Mouse (Mus musculus): ENCODE results near the gene Mtmr11.
"Not testable (repeated sequence)": the region's sequence is repeated elsewhere in the genome, so short reads cannot be mapped to it uniquely, and the experiment has no call there.

The Mtmr11 gene

DNA sequence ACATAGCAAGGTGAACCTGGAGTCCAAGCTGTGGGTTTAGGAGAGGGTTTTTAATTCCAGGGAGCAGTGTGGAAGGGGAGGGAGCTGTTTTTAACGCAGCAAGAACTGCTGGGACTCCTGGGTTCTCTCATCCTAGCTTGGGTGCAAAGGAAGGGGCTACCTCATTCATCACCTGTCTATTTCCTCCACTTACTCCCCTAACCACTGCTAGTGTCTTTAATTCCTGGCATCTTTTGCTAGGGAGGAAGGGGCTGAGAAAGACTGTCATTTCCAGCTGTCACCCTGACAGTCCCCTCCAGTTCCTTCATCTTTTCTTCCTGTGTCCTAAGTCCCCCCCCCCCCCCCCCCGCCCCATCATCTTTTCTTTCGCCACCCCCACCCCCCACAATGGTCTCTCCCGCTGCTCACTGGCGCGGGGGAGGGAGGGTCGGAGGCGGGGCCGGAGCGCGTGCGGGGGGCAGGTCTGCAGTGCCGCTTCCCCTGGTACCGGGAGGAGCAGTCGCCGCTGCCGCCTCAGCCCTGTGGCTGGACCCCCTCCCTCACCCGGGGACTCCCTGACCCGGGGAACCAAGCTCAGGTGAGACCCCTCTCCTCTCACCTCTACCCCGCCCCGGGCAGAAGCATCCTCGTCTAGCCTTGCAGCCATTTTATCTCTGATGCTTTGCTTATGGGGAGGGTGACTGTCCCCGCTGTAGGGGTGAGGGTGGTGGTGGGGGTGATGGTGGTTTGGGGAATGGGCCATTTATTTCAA lies 19.1 kb downstream of the Mtmr11 start, which contains the start of gene Sv2a:
Gene Sv2a (plus strand): TSS at position 425 of the 751 bp plus-strand sequence.
- DNase-seq (ENCODE audit: low read depth, low spot score): peak; percentile 62

DNA sequence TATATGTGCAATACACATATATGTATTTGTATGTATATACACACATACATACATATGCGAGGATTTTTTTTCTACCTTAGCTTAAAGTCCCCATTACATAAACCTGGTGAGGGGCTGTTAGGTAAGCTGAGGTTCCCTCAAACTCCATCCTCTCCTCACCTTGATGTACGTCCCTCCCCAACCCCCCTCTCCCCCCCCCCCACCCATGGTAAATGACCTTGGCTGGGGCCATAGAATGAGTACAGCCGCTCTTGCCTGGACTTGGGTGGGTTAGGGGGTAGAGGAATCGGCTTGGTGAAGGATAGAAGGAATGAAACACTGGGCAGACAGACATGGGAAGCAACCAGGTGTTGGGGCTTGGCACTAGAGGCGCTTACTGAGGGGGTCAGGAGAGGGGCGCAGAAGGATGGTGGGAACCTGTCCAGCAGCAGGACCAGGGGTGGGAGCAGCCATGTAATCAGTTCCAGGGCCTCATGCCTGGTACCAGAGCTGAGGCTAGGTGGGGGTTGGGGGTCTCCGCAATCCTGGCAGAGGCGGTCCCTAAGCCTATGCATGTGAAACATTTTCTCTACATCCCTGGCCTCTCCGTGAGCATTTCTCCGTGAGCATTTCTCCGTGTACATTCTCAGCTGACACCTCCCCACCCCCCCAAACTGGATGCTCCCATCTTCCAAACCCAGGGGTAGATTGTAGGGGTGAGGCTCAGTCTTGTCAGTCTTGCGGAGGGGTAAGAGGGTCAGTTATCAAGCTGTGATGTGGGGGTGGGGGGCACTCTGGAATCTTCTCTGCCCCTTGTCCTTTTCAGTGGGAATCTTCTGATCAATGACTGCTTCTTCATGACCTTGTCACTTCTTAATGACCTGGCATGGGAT lies 19.9 kb downstream of the Mtmr11 start:
- DNase-seq (ENCODE audit: low read depth, low spot score): no peak
- Histone ChIP-seq H3K27me3 (ENCODE audit: control insufficient read depth, insufficient read depth, low read length, poor library complexity, severe bottlenecking) (0 out of 2 replicates have a peak, but pooled peaks cover 2% of the 10 kb centered on the region), H3K36me3 (ENCODE audit: control insufficient read depth, insufficient read depth, low read length, poor library complexity, severe bottlenecking) (peaks cover 4% of the 10 kb centered on the region; the same call in 1 of the 2 replicates)

More for the DNA sequence above, 19.1 kb downstream of the Mtmr11 start, which contains the start of gene Sv2a:
- Histone ChIP-seq H3K27me3 (ENCODE audit: control insufficient read depth, insufficient read depth, low read length, poor library complexity, severe bottlenecking) (0 out of 2 replicates have a peak, but pooled peaks cover 2% of the 10 kb centered on the region), H3K36me3 (ENCODE audit: control insufficient read depth, insufficient read depth, low read length, poor library complexity, severe bottlenecking) (peaks cover 5% of the 10 kb centered on the region; the same call in 1 of the 2 replicates)

DNA sequence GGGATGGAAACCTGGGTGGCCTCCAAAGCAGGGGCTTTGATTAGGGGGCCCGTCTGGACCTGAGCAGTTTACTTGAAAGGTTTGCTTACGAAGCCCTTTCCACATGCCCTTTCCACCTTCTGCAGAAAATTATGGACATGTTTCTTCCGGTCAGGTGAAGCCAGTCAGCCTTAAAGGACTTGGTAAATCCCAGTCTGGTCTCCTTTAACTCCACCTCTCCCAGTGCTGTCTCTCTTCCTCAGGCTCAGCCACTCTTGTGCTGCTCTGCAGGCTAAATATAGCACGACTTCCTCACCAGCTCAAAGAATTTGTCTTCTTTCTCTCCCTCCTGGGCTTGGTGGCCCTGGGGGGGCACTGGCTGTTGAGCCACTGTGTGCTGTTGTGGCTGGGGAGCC lies 20.6 kb downstream of the Mtmr11 start:
- DNase-seq (ENCODE audit: low read depth, low spot score): no peak
- Histone ChIP-seq H3K27me3 (ENCODE audit: control insufficient read depth, insufficient read depth, low read length, poor library complexity, severe bottlenecking) (0 out of 2 replicates have a peak, but pooled peaks cover 2% of the 10 kb centered on the region), H3K36me3 (ENCODE audit: control insufficient read depth, insufficient read depth, low read length, poor library complexity, severe bottlenecking) (peaks cover 4% of the 10 kb centered on the region; the same call in 1 of the 2 replicates)

DNA sequence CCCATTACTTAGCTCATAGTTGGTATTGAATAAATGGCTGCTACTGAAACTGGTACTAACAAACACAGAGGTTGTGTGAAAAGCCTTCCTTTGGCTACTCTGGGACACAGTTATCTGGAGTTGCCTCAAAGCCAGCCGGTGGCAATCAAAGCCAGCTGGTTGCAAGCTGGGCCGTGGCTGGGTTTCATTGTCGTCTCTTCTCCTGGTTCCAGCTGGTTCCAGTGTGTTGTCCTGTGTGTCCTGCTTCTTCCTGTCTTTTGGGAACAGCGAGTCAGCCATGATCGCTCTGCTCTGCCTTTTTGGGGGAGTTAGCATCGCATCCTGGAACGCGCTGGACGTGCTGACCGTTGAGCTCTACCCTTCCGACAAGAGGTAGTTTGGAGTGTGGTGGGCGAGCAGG lies 31.2 kb downstream of the Mtmr11 start:
- no peaks in the 10 kb centered on the region for H3K27me3 ChIP-seq (ENCODE audit: control insufficient read depth, insufficient read depth, low read length, poor library complexity, severe bottlenecking)
- no peak for DNase-seq (ENCODE audit: low read depth, low spot score)
- H3K36me3 ChIP-seq (ENCODE audit: control insufficient read depth, insufficient read depth, low read length, poor library complexity, severe bottlenecking): no peaks in the 10 kb centered on the region

DNA sequence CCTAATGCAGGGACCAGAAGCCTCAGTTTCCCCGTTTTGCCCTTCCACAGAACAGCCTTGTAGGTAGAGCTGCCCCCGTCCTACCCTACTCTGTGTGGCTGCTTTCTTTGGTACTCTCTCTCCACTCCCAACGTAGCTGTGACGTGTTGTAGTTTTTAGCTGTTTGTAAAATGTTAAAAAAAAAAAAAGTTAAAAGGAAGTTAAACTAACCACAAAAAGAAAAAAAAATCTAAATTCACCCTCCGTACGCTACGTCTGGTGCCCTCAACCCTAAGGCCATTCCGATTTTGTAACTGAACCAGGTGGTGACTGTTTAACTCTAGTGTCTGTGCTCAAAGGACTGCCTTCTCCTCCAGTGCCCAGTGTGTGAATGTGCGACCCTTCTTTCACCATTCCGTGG lies 33.2 kb downstream of the Mtmr11 start:
- H3K36me3 ChIP-seq (ENCODE audit: control insufficient read depth, insufficient read depth, low read length, poor library complexity, severe bottlenecking): no peaks in the 10 kb centered on the region
- H3K27me3 ChIP-seq (ENCODE audit: control insufficient read depth, insufficient read depth, low read length, poor library complexity, severe bottlenecking): no peaks in the 10 kb centered on the region
- DNase-seq (ENCODE audit: low read depth, low spot score): peak; percentile 45

DNA sequence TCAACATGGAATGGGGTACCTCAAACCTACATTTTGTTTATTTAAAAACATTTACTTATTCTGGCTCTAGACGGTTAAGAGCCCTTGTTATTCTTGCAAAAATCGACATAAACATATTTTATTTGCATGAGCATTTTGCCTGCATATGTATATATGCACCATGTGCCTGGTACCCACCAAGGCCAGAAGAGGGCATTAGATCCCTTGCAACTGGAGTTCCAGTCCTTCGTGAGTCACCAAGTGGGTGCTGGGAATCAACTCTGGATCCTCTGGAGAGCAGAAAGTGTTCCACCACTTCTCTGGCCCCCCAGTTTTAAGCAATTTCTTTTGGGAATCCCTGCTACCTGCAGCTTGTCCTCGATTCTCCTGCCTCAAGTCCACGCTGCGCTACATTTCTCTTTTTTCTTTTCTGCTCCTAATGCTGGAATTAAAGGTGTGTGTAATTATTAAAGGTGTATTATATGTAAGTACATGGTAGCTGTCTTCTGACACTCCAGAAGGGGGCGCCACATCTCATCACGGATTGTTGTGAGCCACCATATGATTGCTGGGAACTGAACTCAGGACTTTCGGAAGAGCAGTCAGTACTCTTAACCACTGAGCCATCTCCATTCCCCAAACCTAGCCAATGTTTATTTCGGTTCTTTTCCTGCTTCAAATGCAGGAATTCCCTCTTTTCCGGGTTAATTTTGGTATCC lies 34.0 kb downstream of the Mtmr11 start:
- no peaks in the 10 kb centered on the region for H3K36me3 ChIP-seq (ENCODE audit: control insufficient read depth, insufficient read depth, low read length, poor library complexity, severe bottlenecking)
- DNase-seq (ENCODE audit: low read depth, low spot score): peak; percentile 25
- H3K27me3 ChIP-seq (ENCODE audit: control insufficient read depth, insufficient read depth, low read length, poor library complexity, severe bottlenecking): no peaks in the 10 kb centered on the region

DNA sequence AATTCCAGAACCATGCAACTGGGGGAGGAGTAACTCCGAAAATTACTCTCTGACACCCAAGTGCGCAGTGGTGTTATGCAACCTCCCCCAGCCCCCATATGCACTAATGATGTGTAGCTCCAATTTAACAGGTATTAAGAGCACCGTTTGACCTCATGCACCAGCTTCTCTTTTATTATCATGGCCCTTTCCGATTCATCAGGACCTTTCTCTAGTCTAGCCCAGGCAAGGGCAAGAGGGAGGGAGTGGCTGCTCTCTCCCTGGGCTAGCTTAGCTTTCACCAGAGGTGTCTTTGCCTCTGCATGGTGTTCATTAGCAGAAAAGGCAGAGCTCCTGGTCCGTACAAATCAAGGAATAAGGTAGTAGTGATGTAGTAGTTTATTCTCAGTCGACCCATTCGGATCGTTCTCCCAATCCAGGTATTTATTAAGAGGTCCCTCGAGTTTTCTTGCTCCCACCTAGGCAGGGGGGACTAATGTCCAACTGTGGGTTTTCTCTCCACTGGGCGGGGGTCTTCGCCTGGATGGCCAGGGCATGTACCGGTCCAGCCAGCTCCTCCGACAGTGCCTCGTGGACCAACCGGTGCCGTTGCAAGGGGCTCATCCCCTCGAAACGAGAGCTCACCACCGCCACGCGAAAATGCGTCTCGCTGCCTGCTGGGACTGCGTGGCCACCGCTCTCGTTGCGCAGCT lies 34.8 kb downstream of the Mtmr11 start:
- H3K36me3 ChIP-seq (ENCODE audit: control insufficient read depth, insufficient read depth, low read length, poor library complexity, severe bottlenecking): no peaks in the 10 kb centered on the region
- no peaks in the 10 kb centered on the region for H3K27me3 ChIP-seq (ENCODE audit: control insufficient read depth, insufficient read depth, low read length, poor library complexity, severe bottlenecking)
- DNase-seq (ENCODE audit: low read depth, low spot score): peak; percentile 15

DNA sequence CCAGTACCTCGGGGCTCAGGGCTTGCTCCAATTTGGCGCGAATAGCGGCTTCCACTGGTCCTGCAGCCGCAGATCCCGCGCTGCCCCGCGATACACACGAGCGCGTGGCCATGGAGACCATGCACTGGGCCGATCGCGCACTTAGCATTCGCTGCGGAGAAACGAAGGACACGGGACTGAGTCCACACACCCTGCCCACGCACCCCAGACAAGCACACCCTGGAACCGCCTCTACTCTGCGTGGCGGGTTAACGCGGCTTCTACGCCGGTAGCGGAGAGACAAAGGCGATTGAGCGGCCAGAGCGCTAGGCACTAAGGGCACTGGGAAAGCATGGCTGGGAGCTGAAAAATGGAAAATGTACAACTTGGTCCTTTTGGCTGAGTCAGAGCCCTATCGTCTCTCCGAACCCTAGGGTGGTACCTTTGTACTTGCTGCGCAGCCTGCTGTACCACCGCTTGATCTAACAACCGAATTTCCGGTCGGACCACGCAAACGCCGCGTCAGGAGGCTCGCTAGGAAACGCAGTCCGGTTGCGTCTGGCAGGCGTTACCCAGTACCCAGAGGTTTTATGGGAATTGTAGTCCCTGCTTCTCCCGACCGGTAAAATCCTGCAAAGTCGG lies 35.4 kb downstream of the Mtmr11 start:
- no peaks in the 10 kb centered on the region for H3K36me3 ChIP-seq (ENCODE audit: control insufficient read depth, insufficient read depth, low read length, poor library complexity, severe bottlenecking)
- H3K27me3 ChIP-seq (ENCODE audit: control insufficient read depth, insufficient read depth, low read length, poor library complexity, severe bottlenecking): no peaks in the 10 kb centered on the region
- DNase-seq (ENCODE audit: low read depth, low spot score): peak; percentile 91

DNA sequence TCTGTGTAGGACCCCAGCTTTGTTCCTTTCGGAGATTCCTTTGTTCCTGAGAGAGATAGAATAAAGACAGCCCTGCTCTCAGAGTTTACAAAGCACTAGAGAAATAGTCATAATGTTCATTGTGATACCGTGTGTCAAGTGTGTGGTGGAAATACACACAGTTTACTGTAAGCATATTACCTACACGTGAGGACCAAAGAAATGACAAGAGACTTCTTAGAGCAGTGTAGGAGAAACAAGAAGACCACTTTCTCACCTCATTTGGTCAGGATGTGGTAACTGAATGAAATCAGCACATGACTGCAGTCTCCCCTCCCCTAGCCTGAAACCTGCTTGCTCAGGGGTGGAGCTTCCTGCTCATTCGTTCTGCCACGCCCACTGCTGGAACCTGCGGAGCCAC lies 36.4 kb downstream of the Mtmr11 start:
- H3K27me3 ChIP-seq (ENCODE audit: control insufficient read depth, insufficient read depth, low read length, poor library complexity, severe bottlenecking): no peaks in the 10 kb centered on the region
- peak; percentile 84 for DNase-seq (ENCODE audit: low read depth, low spot score)
- H3K36me3 ChIP-seq (ENCODE audit: control insufficient read depth, insufficient read depth, low read length, poor library complexity, severe bottlenecking): no peaks in the 10 kb centered on the region

DNA sequence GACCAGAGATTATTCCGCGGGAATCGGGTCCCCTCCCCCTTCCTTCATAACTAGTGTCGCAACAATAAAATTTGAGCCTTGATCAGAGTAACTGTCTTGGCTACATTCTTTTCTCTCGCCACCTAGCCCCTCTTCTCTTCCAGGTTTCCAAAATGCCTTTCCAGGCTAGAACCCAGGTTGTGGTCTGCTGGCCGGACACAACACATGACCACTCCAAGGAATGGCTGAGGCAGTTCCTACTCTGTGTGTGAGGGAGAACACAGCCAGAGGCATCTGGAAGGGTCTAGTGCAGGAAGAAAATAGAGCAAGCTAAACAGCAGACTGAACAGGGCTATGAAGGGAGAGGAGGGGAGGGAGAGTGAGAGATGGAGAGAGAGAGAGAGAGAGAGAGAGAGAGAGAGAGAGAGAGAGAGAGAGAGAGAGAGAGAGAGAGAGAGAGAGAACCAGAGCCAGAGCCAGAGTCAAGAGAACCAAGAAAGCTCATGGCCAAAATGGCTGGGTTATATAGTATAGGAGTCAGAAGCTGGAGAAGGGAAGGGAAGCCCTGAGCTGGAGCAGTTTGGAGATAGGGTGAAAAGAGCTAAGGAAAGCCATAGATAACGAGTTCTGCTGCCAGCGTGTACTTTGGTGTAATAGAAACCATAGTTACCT lies 36.9 kb downstream of the Mtmr11 start:
- not testable (repeated sequence) for H3K36me3 ChIP-seq (ENCODE audit: control insufficient read depth, insufficient read depth, low read length, poor library complexity, severe bottlenecking); DNase-seq (ENCODE audit: low read depth, low spot score); H3K27me3 ChIP-seq (ENCODE audit: control insufficient read depth, insufficient read depth, low read length, poor library complexity, severe bottlenecking)

DNA sequence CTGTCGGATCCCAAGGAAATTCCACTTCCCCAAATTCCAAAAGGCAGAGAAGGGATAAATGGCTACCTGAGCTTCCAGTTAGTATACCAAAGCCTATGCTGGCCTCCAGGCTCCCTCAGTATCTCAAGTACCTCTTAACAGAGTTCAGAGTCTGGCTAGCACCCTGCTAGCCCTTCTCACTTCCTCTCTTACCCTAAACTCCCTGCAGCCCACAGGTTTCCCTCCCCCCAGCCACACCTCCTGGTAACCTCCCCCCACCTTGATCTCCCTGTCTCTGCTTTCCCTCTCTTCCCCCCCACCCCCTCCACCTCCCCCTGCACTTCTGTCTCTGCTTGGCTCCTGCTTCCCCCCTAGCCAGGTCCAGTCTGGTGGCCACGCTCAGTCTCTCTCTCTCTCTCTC lies 37.9 kb downstream of the Mtmr11 start:
- Histone ChIP-seq H3K36me3 (ENCODE audit: control insufficient read depth, insufficient read depth, low read length, poor library complexity, severe bottlenecking) (no peaks in the 10 kb centered on the region), H3K27me3 (ENCODE audit: control insufficient read depth, insufficient read depth, low read length, poor library complexity, severe bottlenecking) (no peaks in the 10 kb centered on the region)
- peak; percentile 58 for DNase-seq (ENCODE audit: low read depth, low spot score)

DNA sequence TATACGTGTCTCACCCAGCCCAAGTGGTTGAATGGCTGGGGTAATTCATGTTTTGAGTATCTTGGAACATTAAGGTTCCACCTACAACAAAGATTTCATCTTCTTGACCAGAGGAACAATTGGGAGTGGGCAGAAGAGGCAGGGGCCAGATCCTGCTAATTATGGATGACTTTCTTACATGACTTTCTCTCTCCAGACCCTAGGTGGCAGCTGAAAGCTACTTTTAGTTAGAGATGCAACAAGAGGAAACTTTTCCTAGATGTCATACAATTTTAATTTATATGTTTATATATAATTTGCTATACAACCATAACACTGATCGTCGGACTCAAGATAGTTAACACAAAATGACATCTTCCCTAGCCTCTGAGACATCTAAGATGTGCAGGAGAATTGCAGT lies 46.0 kb downstream of the Mtmr11 start:
- H3K36me3 ChIP-seq (ENCODE audit: control insufficient read depth, insufficient read depth, low read length, poor library complexity, severe bottlenecking): no peaks in the 10 kb centered on the region
- no peaks in the 10 kb centered on the region for H3K27me3 ChIP-seq (ENCODE audit: control insufficient read depth, insufficient read depth, low read length, poor library complexity, severe bottlenecking)
- no peak for DNase-seq (ENCODE audit: low read depth, low spot score)

DNA sequence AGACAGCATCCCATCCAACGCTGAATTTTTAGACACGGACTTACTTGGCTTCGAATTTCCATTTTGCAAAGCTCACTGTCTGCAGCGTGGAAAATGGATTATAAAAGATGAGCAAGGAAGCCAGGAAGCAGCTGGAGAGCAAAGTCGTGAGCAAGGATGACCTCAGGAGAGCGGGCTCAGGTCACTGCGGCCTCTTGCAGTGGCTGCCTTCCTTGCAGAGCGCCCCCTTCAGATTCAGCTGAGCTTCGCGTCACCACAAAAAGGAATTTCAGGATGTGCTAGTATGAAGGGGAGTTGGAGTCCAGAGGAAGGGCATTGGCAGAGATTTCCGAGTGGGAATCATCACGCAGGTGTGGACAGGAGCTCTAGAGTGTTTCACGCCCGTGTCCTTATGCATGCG lies 47.4 kb downstream of the Mtmr11 start:
- DNase-seq (ENCODE audit: low read depth, low spot score): no peak
- no peaks in the 10 kb centered on the region for H3K27me3 ChIP-seq (ENCODE audit: control insufficient read depth, insufficient read depth, low read length, poor library complexity, severe bottlenecking)
- no peaks in the 10 kb centered on the region for H3K36me3 ChIP-seq (ENCODE audit: control insufficient read depth, insufficient read depth, low read length, poor library complexity, severe bottlenecking)
